Mouse (Mus musculus): ENCODE results near the gene Gm10277. TPM values are rescaled to one million over a fixed set of nuclear protein-coding genes. Genes with fewer than 3 reads are reported as not detected.
A peak's percentile ranks its signal among the peaks of the same experiment; 100 is the strongest.

Gene Gm10277
- polyA plus RNA-seq, 1 experiment from 2014 or later: 0.34 TPM

- no peaks in the 10 kb centered on the region for H3K9me3 ChIP-seq (replicated peaks; ENCODE audit: low read length)
- DNase-seq (ENCODE audit: low spot score): no peak
- H3K27me3 ChIP-seq (ENCODE audit: insufficient read depth, low read length): no peaks in the 10 kb centered on the region
- H3K4me3 ChIP-seq (replicated peaks; ENCODE audit: low read depth, low read length): no peak overlapping the region
- H3K4me2 ChIP-seq (ENCODE audit: low read length): no peak overlapping the region
- H3K36me3 ChIP-seq (ENCODE audit: insufficient read depth, low read length): peaks cover 54% of the 10 kb centered on the region
- TF ChIP-seq CTCF (IDR thresholded peaks at IDR 0.05; ENCODE audit: low read depth): peak; percentile 62
- no peak overlapping the region for H3K9ac ChIP-seq (ENCODE audit: low read depth, low read length)
- no peaks in the 10 kb centered on the region for H3K4me1 ChIP-seq (replicated peaks; ENCODE audit: insufficient read depth, low read length)
- ATAC-seq (replicated peaks; ENCODE audit: low FRiP score, low read depth): no peak
- no peak overlapping the region for H3K27ac ChIP-seq
- 34% methylated on average over 8 of the region's 8 CpGs for WGBS
These were observed 34.1 kb upstream of the Gm10277 start for GRCm38 (mm10) chr11:77821648-77822047.

GRCm38 (mm10) chr11:77816003-77816402 is 28.5 kb upstream of the Gm10277 start:
- Histone ChIP-seq H3K4me1 (replicated peaks; ENCODE audit: insufficient read depth, low read length) (0 out of 2 replicates have a peak, but pooled peaks cover 2% of the 10 kb centered on the region), H3K9me3 (replicated peaks; ENCODE audit: low read length) (no peaks in the 10 kb centered on the region), H3K9ac (ENCODE audit: low read depth, low read length) (no peak overlapping the region), H3K4me2 (ENCODE audit: low read length) (no peak overlapping the region), H3K27me3 (ENCODE audit: insufficient read depth, low read length) (no peaks in the 10 kb centered on the region), H3K27ac (no peak overlapping the region), H3K36me3 (ENCODE audit: insufficient read depth, low read length) (peaks cover 33% of the 10 kb centered on the region), H3K4me3 (replicated peaks; ENCODE audit: low read depth, low read length) (no peak overlapping the region)
- WGBS: 25% methylated on average over 3 of the region's 3 CpGs
- ATAC-seq (replicated peaks; ENCODE audit: low FRiP score, low read depth): 0 out of 2 replicates have a peak, but pooled peaks have one; percentile 55
- peak; percentile 90 for TF ChIP-seq CTCF (IDR thresholded peaks at IDR 0.05; ENCODE audit: low read depth)
- peak; percentile 85 for DNase-seq (ENCODE audit: low spot score)

GRCm38 (mm10) chr11:77813969-77814368 is 26.4 kb upstream of the Gm10277 start:
- 49% methylated on average over 2 of the region's 2 CpGs for WGBS
- no peak for ATAC-seq (replicated peaks; ENCODE audit: low FRiP score, low read depth)

GRCm38 (mm10) chr11:77810018-77810417 is 22.5 kb upstream of the Gm10277 start:
- Histone ChIP-seq H3K27me3 (ENCODE audit: insufficient read depth, low read length) (no peaks in the 10 kb centered on the region), H3K4me2 (ENCODE audit: low read length) (no peak overlapping the region), H3K27ac (no peak overlapping the region), H3K4me3 (replicated peaks; ENCODE audit: low read depth, low read length) (no peak overlapping the region), H3K36me3 (ENCODE audit: insufficient read depth, low read length) (0 out of 2 replicates have a peak, but pooled peaks cover 3% of the 10 kb centered on the region), H3K9ac (ENCODE audit: low read depth, low read length) (no peak overlapping the region), H3K4me1 (replicated peaks; ENCODE audit: insufficient read depth, low read length) (0 out of 2 replicates have a peak, but pooled peaks cover 2% of the 10 kb centered on the region), H3K9me3 (replicated peaks; ENCODE audit: low read length) (no peaks in the 10 kb centered on the region)
- no peak for TF ChIP-seq CTCF (IDR thresholded peaks at IDR 0.05; ENCODE audit: low read depth)
- DNase-seq (ENCODE audit: low spot score) (no peak), ATAC-seq (replicated peaks; ENCODE audit: low FRiP score, low read depth) (no peak)
- WGBS: 96% methylated on average over 6 of the region's 6 CpGs

More at GRCm38 (mm10) chr11:77813969-77814368, 26.4 kb upstream of the Gm10277 start:
- Histone ChIP-seq H3K36me3 (ENCODE audit: insufficient read depth, low read length) (peaks cover 18% of the 10 kb centered on the region; the same call in 1 of the 2 replicates), H3K4me3 (replicated peaks; ENCODE audit: low read depth, low read length) (no peak overlapping the region), H3K9ac (ENCODE audit: low read depth, low read length) (no peak overlapping the region), H3K27ac (no peak overlapping the region), H3K4me1 (replicated peaks; ENCODE audit: insufficient read depth, low read length) (0 out of 2 replicates have a peak, but pooled peaks cover 2% of the 10 kb centered on the region), H3K27me3 (ENCODE audit: insufficient read depth, low read length) (no peaks in the 10 kb centered on the region), H3K9me3 (replicated peaks; ENCODE audit: low read length) (no peaks in the 10 kb centered on the region), H3K4me2 (ENCODE audit: low read length) (no peak overlapping the region)
- DNase-seq (ENCODE audit: low spot score): no peak
- no peak for TF ChIP-seq CTCF (IDR thresholded peaks at IDR 0.05; ENCODE audit: low read depth)

GRCm38 (mm10) chr11:77809215-77809614 is 21.7 kb upstream of the Gm10277 start:
- H3K27ac ChIP-seq: no peak overlapping the region
- DNase-seq (ENCODE audit: low spot score): no peak
- H3K4me1 ChIP-seq (replicated peaks; ENCODE audit: insufficient read depth, low read length): 0 out of 2 replicates have a peak, but pooled peaks cover 2% of the 10 kb centered on the region
- 72% methylated on average over 4 of the region's 4 CpGs for WGBS
- H3K36me3 ChIP-seq (ENCODE audit: insufficient read depth, low read length): 0 out of 2 replicates have a peak, but pooled peaks cover 3% of the 10 kb centered on the region
- H3K9me3 ChIP-seq (replicated peaks; ENCODE audit: low read length): no peaks in the 10 kb centered on the region
- no peaks in the 10 kb centered on the region for H3K27me3 ChIP-seq (ENCODE audit: insufficient read depth, low read length)
- no peak for TF ChIP-seq CTCF (IDR thresholded peaks at IDR 0.05; ENCODE audit: low read depth)
- ATAC-seq (replicated peaks; ENCODE audit: low FRiP score, low read depth): no peak
- H3K4me2 ChIP-seq (ENCODE audit: low read length): no peak overlapping the region
- no peak overlapping the region for H3K9ac ChIP-seq (ENCODE audit: low read depth, low read length)
- H3K4me3 ChIP-seq (replicated peaks; ENCODE audit: low read depth, low read length): no peak overlapping the region

- H3K27me3 ChIP-seq (ENCODE audit: insufficient read depth, low read length): no peaks in the 10 kb centered on the region
- WGBS: 65% methylated on average over 5 of the region's 5 CpGs
- DNase-seq (ENCODE audit: low spot score) (no peak), ATAC-seq (replicated peaks; ENCODE audit: low FRiP score, low read depth) (no peak)
- H3K36me3 ChIP-seq (ENCODE audit: insufficient read depth, low read length): 0 out of 2 replicates have a peak, but pooled peaks cover 3% of the 10 kb centered on the region
- TF ChIP-seq CTCF (IDR thresholded peaks at IDR 0.05; ENCODE audit: low read depth): no peak
- no peaks in the 10 kb centered on the region for H3K4me1 ChIP-seq (replicated peaks; ENCODE audit: insufficient read depth, low read length)
- H3K4me3 ChIP-seq (replicated peaks; ENCODE audit: low read depth, low read length): no peak overlapping the region
- no peak overlapping the region for H3K27ac ChIP-seq
- no peak overlapping the region for H3K9ac ChIP-seq (ENCODE audit: low read depth, low read length)
- H3K9me3 ChIP-seq (replicated peaks; ENCODE audit: low read length): no peaks in the 10 kb centered on the region
- no peak overlapping the region for H3K4me2 ChIP-seq (ENCODE audit: low read length)
These were observed 20.5 kb upstream of the Gm10277 start for GRCm38 (mm10) chr11:77808051-77808465.

GRCm38 (mm10) chr11:77806855-77807254 is 19.3 kb upstream of the Gm10277 start:
- ATAC-seq (replicated peaks; ENCODE audit: low FRiP score, low read depth): no peak
- Histone ChIP-seq H3K9ac (ENCODE audit: low read depth, low read length) (no peak overlapping the region), H3K9me3 (replicated peaks; ENCODE audit: low read length) (no peaks in the 10 kb centered on the region), H3K4me1 (replicated peaks; ENCODE audit: insufficient read depth, low read length) (no peaks in the 10 kb centered on the region), H3K27ac (peak overlapping the region; percentile 4; the same call in 1 of the 2 replicates), H3K27me3 (ENCODE audit: insufficient read depth, low read length) (no peaks in the 10 kb centered on the region), H3K36me3 (ENCODE audit: insufficient read depth, low read length) (no peaks in the 10 kb centered on the region), H3K4me3 (replicated peaks; ENCODE audit: low read depth, low read length) (no peak overlapping the region), H3K4me2 (ENCODE audit: low read length) (no peak overlapping the region)
- DNase-seq (ENCODE audit: low spot score): no peak
- TF ChIP-seq CTCF (IDR thresholded peaks at IDR 0.05; ENCODE audit: low read depth): no peak
- 69% methylated on average over 6 of the region's 6 CpGs for WGBS

All from kidney, postnatal 0 days (tissue).